Mouse (Mus musculus): ENCODE data around the gene Hnf4a. TPM values are rescaled to one million over a fixed set of nuclear protein-coding genes. Genes with fewer than 3 reads are reported as not detected.

The Hnf4a gene
- total and polyA plus RNA-seq, 3 experiments, result 0.39 to 1.1 TPM; not detected in 1

DNA sequence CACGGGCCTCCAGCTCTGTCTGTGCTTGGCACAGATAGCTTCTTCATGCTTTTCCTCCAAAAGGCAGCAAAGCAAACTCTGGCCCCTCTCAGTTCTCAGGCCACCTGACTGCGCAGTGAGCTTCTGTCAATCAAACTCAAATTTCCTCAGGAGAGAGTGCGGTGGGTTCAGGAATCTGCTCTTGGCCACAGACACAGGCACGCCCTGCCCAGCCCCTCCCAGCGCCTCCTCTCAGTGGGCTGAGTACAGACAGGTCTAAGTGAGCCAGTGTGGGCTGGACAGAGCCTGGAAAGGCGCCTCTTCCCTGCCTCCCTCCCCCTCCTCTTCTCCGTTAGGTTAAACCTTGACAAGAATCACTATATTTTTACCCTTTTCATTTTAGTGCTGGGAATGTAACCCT is 101.4 kb downstream of the Hnf4a start:
- Histone ChIP-seq H3K79me2 (ENCODE audit: control insufficient read depth, insufficient read depth, low read length, poor library complexity) (peaks cover 15% of the 10 kb centered on the region), H3K9ac (ENCODE audit: control insufficient read depth, low read depth, low read length, poor library complexity, severe bottlenecking) (no peak overlapping the region), H3K27me3 (ENCODE audit: control insufficient read depth in 1 of 2, insufficient read depth in 2 of 2, low read length in 2 of 2) (no peaks in the 10 kb centered on the region), H3K4me3 (ENCODE audit: control insufficient read depth in 1 of 2, insufficient read depth in 1 of 2, low read depth in 2 of 2, low read length in 2 of 2) (no peak overlapping the region), H3K9me3 (replicated peaks; ENCODE audit: insufficient read depth, low read length) (no peaks in the 10 kb centered on the region), H3K4me1 (ENCODE audit: control insufficient read depth in 1 of 2, insufficient read depth in 2 of 2, low read length in 2 of 2) (peaks cover 0 to 2% of the 10 kb centered on the region in 2 experiments; a peak in 2 of 4 replicates), H3K36me3 (ENCODE audit: control insufficient read depth in 1 of 2, insufficient read depth in 2 of 2, low read length in 2 of 2) (peaks cover 3% of the 10 kb centered on the region in 2 experiments; a peak in 3 of 4 replicates), H3K27ac (ENCODE audit: control insufficient read depth, low read depth, low read length) (no peak overlapping the region)
- TF ChIP-seq ELF1 (IDR thresholded peaks at IDR 0.05; ENCODE audit: low read depth, low read length), result no peak
- no peak for TF ChIP-seq HCFC1 (IDR thresholded peaks at IDR 0.05; ENCODE audit: low read depth, low read length)
- DNase-seq (ENCODE audit: low read depth, low spot score), result no peak

DNA sequence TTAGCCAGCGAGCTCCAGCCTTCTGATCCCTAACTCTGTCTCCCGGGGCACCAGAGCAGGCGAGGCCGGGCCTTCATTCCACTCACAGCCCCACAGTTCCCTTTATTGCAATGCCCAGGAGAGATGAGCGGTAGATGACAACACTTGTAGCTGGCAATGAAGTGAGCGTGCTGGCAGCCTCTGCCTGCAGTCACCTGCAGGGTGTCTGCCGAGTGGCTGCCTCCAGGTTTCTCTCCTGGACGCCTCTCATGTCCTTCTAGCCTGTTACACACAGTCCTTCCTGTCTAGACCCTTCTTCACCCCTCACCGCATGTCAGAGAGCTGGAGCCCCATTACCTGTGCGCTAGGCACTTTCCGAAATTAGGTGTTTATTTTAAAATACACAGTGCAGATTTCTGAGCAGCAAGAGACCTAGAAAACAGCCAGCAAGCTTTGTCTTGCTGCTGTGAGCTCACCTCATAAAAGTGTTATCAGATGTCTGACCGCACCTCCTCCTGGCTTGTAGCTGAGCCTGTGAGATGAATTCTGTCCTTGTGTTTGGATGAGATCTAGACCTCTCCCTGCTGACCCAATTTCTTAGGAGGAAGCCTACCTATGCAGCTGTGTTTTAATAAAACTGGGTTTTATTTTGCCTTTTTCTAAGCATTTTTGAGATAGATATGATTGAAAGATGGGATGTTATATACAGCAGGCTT is 102.8 kb downstream of the Hnf4a start:
- Histone ChIP-seq H3K9ac (ENCODE audit: control insufficient read depth, low read depth, low read length, poor library complexity, severe bottlenecking) (no peak overlapping the region), H3K27me3 (ENCODE audit: control insufficient read depth in 1 of 2, insufficient read depth in 2 of 2, low read length in 2 of 2) (no peaks in the 10 kb centered on the region), H3K4me3 (ENCODE audit: control insufficient read depth in 1 of 2, insufficient read depth in 1 of 2, low read depth in 2 of 2, low read length in 2 of 2) (no peak overlapping the region), H3K79me2 (ENCODE audit: control insufficient read depth, insufficient read depth, low read length, poor library complexity) (peaks cover 8% of the 10 kb centered on the region), H3K9me3 (replicated peaks; ENCODE audit: insufficient read depth, low read length) (no peaks in the 10 kb centered on the region), H3K27ac (ENCODE audit: control insufficient read depth, low read depth, low read length) (no peak overlapping the region), H3K4me1 (ENCODE audit: control insufficient read depth in 1 of 2, insufficient read depth in 2 of 2, low read length in 2 of 2) (no peaks in the 10 kb centered on the region; a peak in 1 of 4 replicates), H3K36me3 (ENCODE audit: control insufficient read depth in 1 of 2, insufficient read depth in 2 of 2, low read length in 2 of 2) (peaks cover 0 to 3% of the 10 kb centered on the region in 2 experiments; a peak in 1 of 4 replicates)
- DNase-seq (ENCODE audit: low read depth, low spot score), result no peak
- TF ChIP-seq KAT2A (conservative IDR thresholded peaks at IDR 0.05; ENCODE audit: low read depth, low read length) (no peak), CHD2 (IDR thresholded peaks at IDR 0.05; ENCODE audit: low read length) (no peak), RAD21 (IDR thresholded peaks at IDR 0.05; ENCODE audit: low read depth, low read length) (no peak), MAZ (IDR thresholded peaks at IDR 0.05; ENCODE audit: low read depth, low read length) (no peak), USF2 (IDR thresholded peaks at IDR 0.05; ENCODE audit: borderline replicate concordance in 1 of 2, insufficient read depth in 1 of 2, low read depth in 1 of 2, low read length in 2 of 2) (no peak), SMC3 (IDR thresholded peaks at IDR 0.05; ENCODE audit: low read depth, low read length) (no peak), MEF2A (IDR thresholded peaks at IDR 0.05; ENCODE audit: extremely low read depth, insufficient replicate concordance, low read depth, low read length, poor library complexity, severe bottlenecking) (no peak), POLR2A (IDR thresholded peaks at IDR 0.05; ENCODE audit: control insufficient read depth in 1 of 2, insufficient read depth in 1 of 2, low read depth in 1 of 2, low read length in 2 of 2, poor library complexity in 1 of 2) (no peak), GATA1 (IDR thresholded peaks at IDR 0.05; ENCODE audit: low read depth, low read length) (no peak), CHD1 (IDR thresholded peaks at IDR 0.05; ENCODE audit: low read depth, low read length) (no peak), NRF1 (IDR thresholded peaks at IDR 0.05; ENCODE audit: insufficient read depth, low read depth, low read length, poor library complexity, severe bottlenecking) (no peak), POLR2AphosphoS5 (IDR thresholded peaks at IDR 0.05; ENCODE audit: borderline replicate concordance, low read depth, low read length) (no peak), POLR2AphosphoS2 (IDR thresholded peaks at IDR 0.05; ENCODE audit: low read length) (no peak)

Measured in MEL (cell line).